Mouse (Mus musculus) stomach, postnatal 0 days (tissue): Measurements from ENCODE around the gene Sergef.

Experiments used
- CTCF ChIP-seq: IDR thresholded peaks from 2 replicates; pipeline ENCODE4 v1.5.1; 2016; ENCODE audit warnings: antibody characterized with exemption, low read depth, mild to moderate bottlenecking, moderate library complexity
- EP300 ChIP-seq: optimal IDR thresholded peaks from 2 replicates; pipeline ENCODE3; 2016; ENCODE audit warnings: antibody characterized with exemption

DNA sequence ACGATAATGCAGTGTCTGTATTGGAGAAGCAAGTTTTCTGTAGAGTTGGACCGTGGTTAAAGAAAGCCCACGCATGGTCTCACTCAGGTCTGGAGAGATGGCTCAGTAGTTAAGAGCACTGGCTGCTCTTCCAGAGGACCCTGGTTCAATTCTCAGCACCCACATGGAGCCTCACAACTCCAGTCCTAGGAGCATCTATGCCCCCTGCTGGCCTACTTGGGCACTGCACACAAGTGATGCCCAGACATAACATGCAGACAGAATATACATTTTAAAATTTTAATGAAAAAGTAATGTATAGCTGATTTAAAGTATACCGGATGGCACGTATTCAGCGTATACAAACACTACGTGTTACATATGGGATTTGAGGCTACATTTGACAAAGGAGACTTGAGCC lies 74.2 kb downstream of the Sergef start:
- TF ChIP-seq CTCF = peak; percentile 12; the same call in 1 of the 2 replicates
- no peak for TF ChIP-seq EP300
